In the genomic region with DNA sequence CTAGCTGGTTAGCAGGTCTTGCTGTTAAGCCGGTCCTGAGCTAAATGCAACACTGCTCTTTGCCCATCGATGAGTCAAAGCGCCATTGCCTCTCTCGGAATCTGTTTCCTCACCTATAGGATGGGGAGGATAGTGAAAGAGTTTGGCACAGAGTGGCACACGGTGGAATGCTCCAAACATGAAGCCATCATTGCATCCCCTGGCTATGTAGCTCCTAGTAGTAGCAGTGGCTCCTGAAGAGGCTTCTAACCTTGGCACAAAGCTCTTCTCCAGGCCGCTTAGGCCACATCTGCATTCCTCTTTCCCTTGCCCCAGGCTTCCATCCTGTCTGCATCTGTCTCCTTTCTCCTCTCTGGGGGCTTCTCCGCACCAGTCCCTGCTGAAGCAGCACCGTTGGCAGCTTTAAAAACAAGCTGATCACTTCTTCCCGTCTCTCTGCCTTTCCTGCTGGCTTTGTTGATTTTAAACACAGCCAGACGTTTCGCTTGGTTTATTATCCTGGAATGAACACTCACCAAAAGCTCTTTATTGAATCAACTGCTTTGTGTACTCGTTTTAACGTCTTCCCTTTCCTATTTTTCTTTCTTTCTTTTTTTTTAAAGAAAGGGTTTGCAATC, we compare ENCODE assay signal across 8 mouse cellular contexts.
DNase-seq lines count a peak whose midpoint lies in the region; ATAC-seq lines count a peak whose summit lies in the region.

No protein-coding gene starts in this region.

- no peak for ATAC-seq in embryonic facial prominence, embryonic 13.5 days (ENCODE audit: insufficient number of reproducible peaks, insufficient read depth, low FRiP score, low TSS enrichment, low read depth)
- ATAC-seq in intestine, embryonic 15.5 days = no peak
- ATAC-seq in neural tube, embryonic 11.5 days (ENCODE audit: insufficient read depth, low FRiP score, low TSS enrichment) = no peak

- peak overlapping the region; percentile 90 for H3K27ac ChIP-seq in embryonic facial prominence, embryonic 13.5 days
- H3K27ac ChIP-seq in intestine, embryonic 15.5 days = peak overlapping the region; percentile 71
- peak overlapping the region; percentile 74 for H3K27ac ChIP-seq in neural tube, embryonic 11.5 days (ENCODE audit: low read depth, low read length)

- peaks cover 49% of the 10 kb centered on the region for H3K4me1 ChIP-seq in embryonic facial prominence, embryonic 13.5 days
- H3K4me1 ChIP-seq in intestine, embryonic 15.5 days (replicated peaks) = peaks cover 22% of the 10 kb centered on the region
- peaks cover 34% of the 10 kb centered on the region for H3K4me1 ChIP-seq in neural tube, embryonic 11.5 days (ENCODE audit: control insufficient read depth, insufficient read depth, low read length)

- H3K9ac ChIP-seq in embryonic facial prominence, embryonic 13.5 days = peak overlapping the region; percentile 17; the same call in 1 of the 2 replicates
- 0 out of 2 replicates have a peak overlapping the region, but pooled peaks have one; percentile 6 for H3K9ac ChIP-seq in intestine, embryonic 15.5 days
- H3K9ac ChIP-seq in neural tube, embryonic 11.5 days (ENCODE audit: low read length) = no peak overlapping the region; the same call in none of the 2 replicates

- DNase-seq in kidney, adult 18-20 months = peak; percentile 20
- DNase-seq in kidney, postnatal 14 days = no peak
- DNase-seq in neural tube, embryonic 11.5 days (ENCODE audit: low spot score) = peak; percentile 37
- no peak for DNase-seq in adrenal gland, postnatal 14 days
- no peak for DNase-seq in spleen, postnatal 14 days (ENCODE audit: low spot score in 2 of 2)
- DNase-seq in adrenal gland, postnatal 10 days = no peak

- H3K4me2 ChIP-seq in embryonic facial prominence, embryonic 13.5 days = 0 out of 2 replicates have a peak overlapping the region, but pooled peaks have one; percentile 24
- no peak overlapping the region for H3K4me2 ChIP-seq in intestine, embryonic 15.5 days (replicated peaks)
- no peak overlapping the region for H3K4me2 ChIP-seq in neural tube, embryonic 11.5 days (ENCODE audit: low read depth)

- H3K36me3 ChIP-seq in embryonic facial prominence, embryonic 13.5 days = 0 out of 2 replicates have a peak, but pooled peaks cover 5% of the 10 kb centered on the region
- H3K36me3 ChIP-seq in intestine, embryonic 15.5 days = no peaks in the 10 kb centered on the region
- H3K36me3 ChIP-seq in neural tube, embryonic 11.5 days (ENCODE audit: control insufficient read depth, insufficient read depth, low read length) = no peaks in the 10 kb centered on the region

- H3K4me3 ChIP-seq in embryonic facial prominence, embryonic 13.5 days = no peak overlapping the region
- no peak overlapping the region for H3K4me3 ChIP-seq in intestine, embryonic 15.5 days (replicated peaks)
- no peak overlapping the region for H3K4me3 ChIP-seq in neural tube, embryonic 11.5 days (ENCODE audit: low read depth, low read length)

- no peaks in the 10 kb centered on the region for H3K27me3 ChIP-seq in embryonic facial prominence, embryonic 13.5 days
- H3K27me3 ChIP-seq in intestine, embryonic 15.5 days (replicated peaks) = no peaks in the 10 kb centered on the region
- no peaks in the 10 kb centered on the region for H3K27me3 ChIP-seq in neural tube, embryonic 11.5 days (ENCODE audit: control insufficient read depth, insufficient read depth, low read length)

- no peaks in the 10 kb centered on the region for H3K9me3 ChIP-seq in embryonic facial prominence, embryonic 13.5 days
- H3K9me3 ChIP-seq in intestine, embryonic 15.5 days = no peaks in the 10 kb centered on the region
- H3K9me3 ChIP-seq in neural tube, embryonic 11.5 days (ENCODE audit: control insufficient read depth, low read length) = no peaks in the 10 kb centered on the region

- 36% methylated on average over 13 of the region's 13 CpGs for WGBS in embryonic facial prominence, embryonic 13.5 days
- 42% methylated on average over 13 of the region's 13 CpGs for WGBS in intestine, embryonic 15.5 days
- 43% methylated on average over 13 of the region's 13 CpGs for WGBS in neural tube, embryonic 11.5 days

Comparison
In these comparisons a context has a peak if more than half of its experiments do, and no peak if none do; other contexts are left out.
1. DNase-seq: peak in kidney, adult 18-20 months (single experiment) and neural tube, embryonic 11.5 days (single experiment); none in kidney, postnatal 14 days (single experiment), adrenal gland, postnatal 14 days (single experiment), spleen, postnatal 14 days (0 of 2) and adrenal gland, postnatal 10 days (single experiment).
2. Peak in every context shown above with its lines, with median percentiles within 50 percentile points of each other: H3K27ac ChIP-seq.